Mouse (Mus musculus): Measurements from ENCODE around the gene Ccni.

DNA sequence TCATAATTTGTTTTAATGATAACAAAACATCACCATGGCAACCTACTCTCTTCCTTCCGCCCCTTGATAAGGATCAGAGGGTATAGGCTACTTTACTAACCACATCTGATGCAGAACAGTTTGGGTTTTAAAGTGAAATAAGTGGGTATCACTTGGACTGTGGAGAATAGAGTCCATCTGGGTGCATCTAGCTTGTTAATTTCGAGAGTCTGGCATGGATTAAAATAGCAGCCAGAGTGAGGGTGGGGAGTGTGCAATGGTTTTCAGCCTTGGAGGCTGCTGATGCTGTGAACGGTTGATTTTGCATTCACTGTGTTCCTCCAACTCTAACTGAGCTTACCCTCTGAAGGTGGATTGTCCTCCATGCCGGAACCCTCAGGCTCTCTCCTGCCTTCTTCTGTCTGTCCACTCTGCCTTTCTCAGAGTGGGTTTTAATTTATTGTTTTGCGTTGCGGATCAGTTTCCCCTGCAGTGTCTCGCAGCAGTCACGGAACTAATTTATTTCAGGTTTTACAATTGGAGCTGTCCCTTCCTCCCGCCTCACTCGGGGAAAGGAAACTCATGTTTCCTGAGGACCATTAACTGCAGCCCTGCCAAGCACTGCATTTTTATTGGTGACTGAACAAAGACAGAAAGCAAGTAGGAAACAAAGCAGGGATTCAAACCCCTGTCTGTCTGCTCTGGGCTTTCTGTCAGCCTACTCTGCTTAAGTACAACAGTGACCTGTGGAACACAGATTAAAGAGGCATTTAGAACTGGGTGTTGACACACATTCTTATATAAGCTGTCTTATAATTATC, 72.7 kb downstream of the Ccni start:
- TF ChIP-seq CTCF (IDR thresholded peaks at IDR 0.05; ENCODE audit: extremely low read depth, insufficient read depth, insufficient read length, insufficient replicate concordance) (no peak), POLR2A (IDR thresholded peaks at IDR 0.05; ENCODE audit: low read depth, low read length) (no peak)

Data from spleen, adult 2 months (tissue).